Mouse (Mus musculus): ENCODE measurements around the gene Agmo.

DNA sequence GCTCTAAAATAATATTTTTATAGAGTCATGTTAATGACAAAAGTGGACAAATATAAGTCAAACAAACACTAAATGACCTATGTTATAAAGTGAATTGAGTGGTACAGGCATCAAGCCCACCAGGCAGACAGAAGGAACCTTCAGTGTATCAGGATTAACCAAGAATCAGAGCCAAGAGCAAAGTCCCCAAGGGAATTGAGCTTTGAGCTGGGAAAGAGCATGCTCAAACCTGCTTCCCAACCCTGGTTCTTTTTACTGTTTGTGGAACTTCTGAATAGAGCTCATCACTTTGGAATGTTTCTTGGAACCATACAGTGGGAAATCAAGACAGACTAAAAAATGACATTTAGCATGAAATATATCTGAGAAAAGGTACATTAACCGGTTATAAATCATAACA, 3.4 kb downstream of the Agmo start:
- TF ChIP-seq POLR2A (IDR thresholded peaks at IDR 0.05; ENCODE audit: insufficient read depth, low read depth, low read length) (no peak), CTCF (IDR thresholded peaks at IDR 0.05) (no peak)

Data from heart, adult 2 months (tissue).